Mouse (Mus musculus): ENCODE results near the gene Syt8. TPM values are rescaled to one million over a fixed set of nuclear protein-coding genes. Genes with fewer than 3 reads are reported as not detected.
A peak's percentile ranks its signal among the peaks of the same experiment; 100 is the strongest.

Gene Syt8
- polyA plus RNA-seq, 1 experiment from 2014 or later, result 10.4 TPM

- H3K27me3 ChIP-seq (replicated peaks; ENCODE audit: control insufficient read depth, insufficient read depth, low read length), result no peaks in the 10 kb centered on the region
- H3K27ac ChIP-seq (ENCODE audit: low read length), result no peak overlapping the region; the same call in 1 of the 2 replicates
- peaks cover 20% of the 10 kb centered on the region for H3K4me1 ChIP-seq (ENCODE audit: control insufficient read depth, insufficient read depth, low read length)
- 83% methylated on average over 14 of the region's 14 CpGs for WGBS
- H3K36me3 ChIP-seq (ENCODE audit: control insufficient read depth, insufficient read depth, low read length), result no peaks in the 10 kb centered on the region
- ATAC-seq, result no peak
- no peak overlapping the region for H3K4me2 ChIP-seq (ENCODE audit: low read depth, low read length)
- no peak overlapping the region for H3K4me3 ChIP-seq (ENCODE audit: low read length)
- peak overlapping the region; percentile 7 for H3K9ac ChIP-seq (ENCODE audit: low read depth, low read length)
- H3K9me3 ChIP-seq (ENCODE audit: control insufficient read depth, low read length), result no peaks in the 10 kb centered on the region
Measured at GRCm38 (mm10) chr7:142439966-142440365, 5.3 kb downstream of the Syt8 start.

- ATAC-seq, result peak; percentile 82
- H3K4me2 ChIP-seq (ENCODE audit: low read depth, low read length), result no peak overlapping the region
- H3K36me3 ChIP-seq (ENCODE audit: control insufficient read depth, insufficient read depth, low read length), result no peaks in the 10 kb centered on the region
- H3K9me3 ChIP-seq (ENCODE audit: control insufficient read depth, low read length), result no peaks in the 10 kb centered on the region
- H3K4me3 ChIP-seq (ENCODE audit: low read length), result no peak overlapping the region
- no peaks in the 10 kb centered on the region for H3K27me3 ChIP-seq (replicated peaks; ENCODE audit: control insufficient read depth, insufficient read depth, low read length)
- 32% methylated on average over 5 of the region's 5 CpGs for WGBS
- peaks cover 20% of the 10 kb centered on the region for H3K4me1 ChIP-seq (ENCODE audit: control insufficient read depth, insufficient read depth, low read length)
- H3K27ac ChIP-seq (ENCODE audit: low read length), result peak overlapping the region; percentile 46
- peak overlapping the region; percentile 47 for H3K9ac ChIP-seq (ENCODE audit: low read depth, low read length)
Measured at GRCm38 (mm10) chr7:142440657-142441114, 6.0 kb downstream of the Syt8 start.

GRCm38 (mm10) chr7:142441585-142441984, 6.9 kb downstream of the Syt8 start, which contains the start of gene Tnni2:
Tnni2 (plus strand) TSS chr7:142441808.
- Histone ChIP-seq H3K4me3 (ENCODE audit: low read length) (no peak within 1 kb of the TSS), H3K4me2 (ENCODE audit: low read depth, low read length) (no peak within 1 kb of the TSS), H3K9ac (ENCODE audit: low read depth, low read length) (peak within 1 kb of the TSS; percentile 47), H3K9me3 (ENCODE audit: control insufficient read depth, low read length) (no peaks in the 10 kb centered on the region), H3K27me3 (replicated peaks; ENCODE audit: control insufficient read depth, insufficient read depth, low read length) (no peaks in the 10 kb centered on the region), H3K4me1 (ENCODE audit: control insufficient read depth, insufficient read depth, low read length) (peaks cover 20% of the 10 kb centered on the region), H3K36me3 (ENCODE audit: control insufficient read depth, insufficient read depth, low read length) (no peaks in the 10 kb centered on the region), H3K27ac (ENCODE audit: low read length) (peak within 1 kb of the TSS; percentile 46)
- ATAC-seq, result no peak
- 78% methylated on average over 9 of the region's 9 CpGs for WGBS

DNA sequence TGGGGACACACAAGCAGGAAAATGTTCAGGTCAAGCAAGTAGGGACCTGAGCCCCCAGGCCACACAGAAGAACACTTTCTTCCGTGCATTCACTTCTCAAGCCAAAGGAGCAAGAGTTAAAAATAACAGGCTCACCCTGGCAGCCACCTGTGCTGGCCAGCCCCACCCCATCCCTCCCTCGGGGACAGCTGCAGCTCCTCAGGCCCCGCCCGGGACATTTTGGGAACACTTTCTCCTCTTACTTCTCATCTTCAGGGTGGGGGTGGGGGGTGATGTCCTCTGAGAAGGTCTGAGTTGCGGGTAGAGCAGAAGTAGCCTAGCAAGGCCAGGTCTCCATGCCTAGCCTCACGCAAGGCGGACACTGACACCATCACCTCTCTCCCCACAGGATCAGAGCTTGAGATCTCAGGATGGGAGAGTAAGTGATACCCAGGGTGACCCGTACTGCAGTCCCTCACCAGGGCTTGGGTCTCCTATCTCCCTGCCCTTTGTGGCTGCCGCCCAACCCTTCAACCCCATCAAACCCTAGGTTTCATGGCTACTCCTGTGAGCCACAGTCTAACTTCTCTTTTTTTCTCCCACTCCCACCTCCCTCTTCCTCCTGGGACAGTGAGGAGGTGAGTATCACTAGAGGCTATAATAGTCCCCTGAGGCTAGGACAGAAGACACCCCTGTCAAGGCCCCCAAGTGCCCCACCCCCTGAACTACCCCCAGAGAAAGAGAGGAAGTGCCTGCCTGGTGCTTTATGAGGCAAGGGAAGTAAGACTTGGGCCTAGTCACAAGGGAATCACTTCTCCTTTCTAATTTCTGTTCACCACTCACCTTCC, 7.6 kb downstream of the Syt8 start:
- Histone ChIP-seq H3K4me1 (ENCODE audit: control insufficient read depth, insufficient read depth, low read length) (peaks cover 17% of the 10 kb centered on the region), H3K4me3 (ENCODE audit: low read length) (no peak overlapping the region), H3K27ac (ENCODE audit: low read length) (no peak overlapping the region), H3K36me3 (ENCODE audit: control insufficient read depth, insufficient read depth, low read length) (no peaks in the 10 kb centered on the region), H3K9me3 (ENCODE audit: control insufficient read depth, low read length) (no peaks in the 10 kb centered on the region), H3K9ac (ENCODE audit: low read depth, low read length) (peak overlapping the region; percentile 11; the same call in 1 of the 2 replicates), H3K4me2 (ENCODE audit: low read depth, low read length) (no peak overlapping the region), H3K27me3 (replicated peaks; ENCODE audit: control insufficient read depth, insufficient read depth, low read length) (no peaks in the 10 kb centered on the region)
- 65% methylated on average over 9 of the region's 9 CpGs for WGBS
- ATAC-seq, result no peak

GRCm38 (mm10) chr7:142442908-142443420, 8.3 kb downstream of the Syt8 start:
- Histone ChIP-seq H3K27me3 (replicated peaks; ENCODE audit: control insufficient read depth, insufficient read depth, low read length) (no peaks in the 10 kb centered on the region), H3K4me1 (ENCODE audit: control insufficient read depth, insufficient read depth, low read length) (peaks cover 15% of the 10 kb centered on the region), H3K4me2 (ENCODE audit: low read depth, low read length) (no peak overlapping the region), H3K36me3 (ENCODE audit: control insufficient read depth, insufficient read depth, low read length) (no peaks in the 10 kb centered on the region), H3K9me3 (ENCODE audit: control insufficient read depth, low read length) (no peaks in the 10 kb centered on the region), H3K27ac (ENCODE audit: low read length) (0 out of 2 replicates have a peak overlapping the region, but pooled peaks have one; percentile 38), H3K9ac (ENCODE audit: low read depth, low read length) (no peak overlapping the region), H3K4me3 (ENCODE audit: low read length) (no peak overlapping the region)
- 98% methylated on average over 7 of the region's 7 CpGs for WGBS
- ATAC-seq, result no peak

- Histone ChIP-seq H3K4me3 (ENCODE audit: low read length) (no peak overlapping the region), H3K9me3 (ENCODE audit: control insufficient read depth, low read length) (no peaks in the 10 kb centered on the region), H3K4me1 (ENCODE audit: control insufficient read depth, insufficient read depth, low read length) (peaks cover 15% of the 10 kb centered on the region), H3K4me2 (ENCODE audit: low read depth, low read length) (no peak overlapping the region), H3K9ac (ENCODE audit: low read depth, low read length) (no peak overlapping the region), H3K27ac (ENCODE audit: low read length) (no peak overlapping the region), H3K36me3 (ENCODE audit: control insufficient read depth, insufficient read depth, low read length) (no peaks in the 10 kb centered on the region), H3K27me3 (replicated peaks; ENCODE audit: control insufficient read depth, insufficient read depth, low read length) (no peaks in the 10 kb centered on the region)
- WGBS, result 80% methylated on average over 5 of the region's 5 CpGs
- no peak for ATAC-seq
Measured at GRCm38 (mm10) chr7:142443474-142443873, 8.8 kb downstream of the Syt8 start.

- H3K27me3 ChIP-seq (replicated peaks; ENCODE audit: control insufficient read depth, insufficient read depth, low read length), result no peaks in the 10 kb centered on the region
- no peaks in the 10 kb centered on the region for H3K36me3 ChIP-seq (ENCODE audit: control insufficient read depth, insufficient read depth, low read length)
- no peak for ATAC-seq
- no peak overlapping the region for H3K4me3 ChIP-seq (ENCODE audit: low read length)
- H3K4me1 ChIP-seq (ENCODE audit: control insufficient read depth, insufficient read depth, low read length), result peaks cover 15% of the 10 kb centered on the region
- 94% methylated on average over 6 of the region's 6 CpGs for WGBS
- no peaks in the 10 kb centered on the region for H3K9me3 ChIP-seq (ENCODE audit: control insufficient read depth, low read length)
- no peak overlapping the region for H3K4me2 ChIP-seq (ENCODE audit: low read depth, low read length)
- H3K9ac ChIP-seq (ENCODE audit: low read depth, low read length), result no peak overlapping the region
- no peak overlapping the region for H3K27ac ChIP-seq (ENCODE audit: low read length)
Measured at GRCm38 (mm10) chr7:142444171-142444570, 9.5 kb downstream of the Syt8 start.

- Histone ChIP-seq H3K4me3 (ENCODE audit: low read length) (no peak overlapping the region), H3K4me1 (ENCODE audit: control insufficient read depth, insufficient read depth, low read length) (peaks cover 15% of the 10 kb centered on the region), H3K36me3 (ENCODE audit: control insufficient read depth, insufficient read depth, low read length) (no peaks in the 10 kb centered on the region), H3K27ac (ENCODE audit: low read length) (no peak overlapping the region), H3K27me3 (replicated peaks; ENCODE audit: control insufficient read depth, insufficient read depth, low read length) (no peaks in the 10 kb centered on the region), H3K9ac (ENCODE audit: low read depth, low read length) (no peak overlapping the region), H3K4me2 (ENCODE audit: low read depth, low read length) (no peak overlapping the region), H3K9me3 (ENCODE audit: control insufficient read depth, low read length) (no peaks in the 10 kb centered on the region)
- 90% methylated on average over 6 of the region's 6 CpGs for WGBS
- ATAC-seq, result no peak
Measured at GRCm38 (mm10) chr7:142445324-142445723, 10.7 kb downstream of the Syt8 start.

GRCm38 (mm10) chr7:142446264-142446663, 11.6 kb downstream of the Syt8 start:
- 83% methylated on average over 4 of the region's 4 CpGs for WGBS

More at GRCm38 (mm10) chr7:142446264-142446663, 11.6 kb downstream of the Syt8 start:
- H3K4me3 ChIP-seq (ENCODE audit: low read length), result no peak overlapping the region
- H3K4me2 ChIP-seq (ENCODE audit: low read depth, low read length), result no peak overlapping the region
- no peaks in the 10 kb centered on the region for H3K27me3 ChIP-seq (replicated peaks; ENCODE audit: control insufficient read depth, insufficient read depth, low read length)
- peaks cover 8% of the 10 kb centered on the region; the same call in 1 of the 2 replicates for H3K4me1 ChIP-seq (ENCODE audit: control insufficient read depth, insufficient read depth, low read length)
- no peak for ATAC-seq
- no peaks in the 10 kb centered on the region for H3K36me3 ChIP-seq (ENCODE audit: control insufficient read depth, insufficient read depth, low read length)
- no peaks in the 10 kb centered on the region for H3K9me3 ChIP-seq (ENCODE audit: control insufficient read depth, low read length)
- H3K27ac ChIP-seq (ENCODE audit: low read length), result no peak overlapping the region
- H3K9ac ChIP-seq (ENCODE audit: low read depth, low read length), result no peak overlapping the region
